Mouse (Mus musculus) hematopoietic multipotent progenitor cell, adult 10-12 weeks (in vitro differentiated cells): ENCODE data around the gene Cit. TPM values are rescaled to one million over a fixed set of nuclear protein-coding genes. Genes with fewer than 3 reads are reported as not detected.

Source experiments
- polyA plus RNA-seq: library from polyadenylated mRNA; stranded (reverse); fragments of >175 nt; gene quantifications from 2 replicates; pipeline ENCODE4 v1.2.3, GENCODE M21; 2012; ENCODE audit warnings: low replicate concordance

Gene Cit
- polyA plus RNA-seq = 3.5 and 11.6 TPM in 2 replicates

DNA sequence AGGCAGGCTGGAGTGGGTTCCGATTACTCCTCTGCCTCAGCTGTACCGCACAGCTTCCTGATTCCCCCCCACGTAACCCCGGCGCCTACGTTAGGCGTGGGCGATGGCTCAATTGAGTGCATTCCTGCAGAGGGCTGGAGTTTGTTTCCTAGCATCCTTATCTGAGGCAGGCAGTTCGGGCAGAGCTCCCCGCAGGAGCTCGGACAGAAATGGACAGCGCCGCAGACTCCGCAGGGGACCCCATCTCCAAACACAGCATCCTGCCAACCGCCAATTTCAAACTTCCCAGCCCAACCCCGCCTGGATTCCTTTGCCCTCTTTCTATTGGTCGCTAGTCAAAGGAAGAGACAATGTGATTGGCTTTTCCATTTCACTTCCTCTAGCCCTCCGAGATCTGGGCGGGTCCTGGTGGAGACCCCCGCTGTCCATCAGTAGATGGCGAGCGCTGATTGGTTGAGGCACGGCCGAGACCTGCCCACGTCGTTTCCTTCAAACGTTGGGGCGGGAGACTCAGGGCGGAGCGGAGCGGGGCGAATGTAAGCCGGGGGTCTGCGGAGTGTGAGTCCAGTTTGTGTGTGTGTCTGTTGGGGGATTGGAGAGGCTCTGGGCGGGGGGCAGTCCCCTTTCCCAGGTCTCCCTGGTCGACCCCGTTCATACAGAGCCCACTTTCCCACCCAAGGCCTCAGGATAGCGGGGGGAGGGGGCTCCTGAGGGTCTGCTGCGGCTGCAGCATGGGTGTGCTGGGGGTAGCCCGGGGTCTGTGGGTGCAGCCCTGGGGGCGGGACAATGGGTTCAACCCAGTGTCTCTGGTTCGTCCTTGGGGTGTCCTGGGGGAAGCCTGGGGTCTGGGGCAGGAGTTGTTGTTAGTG lies at the start of gene Cit:
Gene Cit (plus strand): TSS at position 513 of the 869 bp plus-strand sequence.

GRCm38 (mm10) chr5:116024327-116024739 lies 179.3 kb downstream of the Cit start, which contains the start of gene Prkab1:
Gene Prkab1 (minus strand): TSS chr5:116024508.

Other genes starting within 250 kb of the Cit start
- gene Rab35, start 213.4 kb upstream of the Cit start, polyA plus RNA-seq = 35.3 and 70.4 TPM in 2 replicates
- gene Bicdl1, start 113.7 kb upstream of the Cit start, polyA plus RNA-seq = 42.0 and 46.0 TPM in 2 replicates
- 108 and 114 TPM in 2 replicates for gene Prkab1, start 179.2 kb downstream of the Cit start, polyA plus RNA-seq
- gene Tmem233, start 238.0 kb downstream of the Cit start, polyA plus RNA-seq = not detected in 2 replicates